Mouse (Mus musculus): ENCODE results near the gene Gimd1. TPM values are rescaled to one million over a fixed set of nuclear protein-coding genes. Genes with fewer than 3 reads are reported as not detected.

Gimd1 gene
- polyA plus RNA-seq, 1 experiment from 2014 or later: not detected

DNA sequence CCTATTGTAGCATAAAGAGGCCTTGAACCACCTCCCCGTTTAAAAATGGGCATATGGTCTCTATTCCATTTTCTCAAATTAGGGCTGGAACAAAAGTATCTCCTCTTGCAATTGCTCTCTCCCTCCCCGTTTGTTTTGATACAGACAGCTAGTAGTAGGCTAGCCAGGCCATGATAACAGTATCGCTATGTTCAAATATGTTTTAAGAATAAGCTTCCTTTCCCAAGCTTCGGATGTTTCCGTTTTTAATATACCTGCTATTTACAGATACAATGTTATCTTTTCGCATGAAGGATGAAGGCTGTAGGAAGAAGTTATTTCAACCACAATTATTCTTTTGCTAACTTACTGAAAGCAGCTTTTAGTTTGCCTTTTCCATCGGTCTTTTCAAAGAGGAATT lies 19.7 kb downstream of the Gimd1 start:
- no peak overlapping the region for H3K4me2 ChIP-seq (replicated peaks)
- 80% methylated on average over 7 of the region's 7 CpGs for WGBS
- H3K27me3 ChIP-seq: no peaks in the 10 kb centered on the region
- no peak overlapping the region for H3K4me3 ChIP-seq
- no peak for ATAC-seq (ENCODE audit: insufficient number of reproducible peaks, insufficient read depth, low FRiP score, low TSS enrichment)
- H3K9ac ChIP-seq: no peak overlapping the region
- no peaks in the 10 kb centered on the region for H3K36me3 ChIP-seq
- no peaks in the 10 kb centered on the region for H3K9me3 ChIP-seq
- H3K4me1 ChIP-seq: no peaks in the 10 kb centered on the region
- H3K27ac ChIP-seq: no peak overlapping the region

DNA sequence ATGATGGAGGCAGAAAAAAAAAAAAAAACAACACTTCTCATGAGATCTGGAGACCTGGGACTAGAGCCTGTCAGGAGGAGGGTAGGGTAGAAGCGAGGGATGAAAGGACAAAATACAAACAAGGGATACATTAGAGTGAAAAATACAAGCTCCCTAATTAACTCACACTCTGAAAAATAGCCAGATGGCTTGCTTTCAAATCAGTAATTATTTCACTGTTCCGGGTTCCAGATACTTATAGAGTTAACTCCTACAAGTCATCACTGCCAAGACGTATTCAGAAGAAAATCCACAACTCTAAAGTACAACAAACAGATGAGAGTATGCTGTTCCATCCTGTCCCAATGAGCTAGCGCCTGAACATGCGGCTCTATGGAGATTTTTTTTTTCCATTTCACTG lies 20.6 kb downstream of the Gimd1 start:
- H3K27ac ChIP-seq: no peak overlapping the region
- H3K4me3 ChIP-seq: no peak overlapping the region
- H3K36me3 ChIP-seq: no peaks in the 10 kb centered on the region
- 89% methylated on average over 5 of the region's 5 CpGs for WGBS
- H3K9me3 ChIP-seq: no peaks in the 10 kb centered on the region
- H3K27me3 ChIP-seq: no peaks in the 10 kb centered on the region
- no peak overlapping the region for H3K4me2 ChIP-seq (replicated peaks)
- H3K4me1 ChIP-seq: no peaks in the 10 kb centered on the region
- no peak overlapping the region for H3K9ac ChIP-seq
- ATAC-seq (ENCODE audit: insufficient number of reproducible peaks, insufficient read depth, low FRiP score, low TSS enrichment): no peak

DNA sequence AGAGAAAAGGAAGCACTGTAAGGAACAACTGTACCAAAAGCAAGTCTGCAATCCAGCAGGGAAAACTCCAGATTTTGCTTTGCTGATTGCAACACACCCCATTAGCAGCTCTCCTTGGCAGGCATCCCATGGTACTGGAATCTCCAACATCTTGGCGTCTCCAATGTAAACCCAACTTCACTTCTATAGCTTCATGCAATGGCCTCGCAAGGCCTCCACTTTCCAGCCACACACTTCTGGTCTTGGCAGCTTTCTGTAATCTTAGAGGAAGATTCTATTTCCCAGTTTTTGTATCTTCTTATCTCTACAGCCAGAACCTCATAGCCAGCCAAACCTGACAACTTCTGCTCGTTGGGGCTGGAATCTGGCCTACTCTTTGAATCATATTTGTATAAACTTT lies 22.2 kb downstream of the Gimd1 start:
- Histone ChIP-seq H3K27ac (no peak overlapping the region), H3K9me3 (no peaks in the 10 kb centered on the region), H3K4me3 (no peak overlapping the region), H3K4me2 (replicated peaks) (no peak overlapping the region), H3K36me3 (no peaks in the 10 kb centered on the region), H3K27me3 (no peaks in the 10 kb centered on the region), H3K9ac (no peak overlapping the region), H3K4me1 (no peaks in the 10 kb centered on the region)
- WGBS: 88% methylated on average over 3 of the region's 3 CpGs
- no peak for ATAC-seq (ENCODE audit: insufficient number of reproducible peaks, insufficient read depth, low FRiP score, low TSS enrichment)

DNA sequence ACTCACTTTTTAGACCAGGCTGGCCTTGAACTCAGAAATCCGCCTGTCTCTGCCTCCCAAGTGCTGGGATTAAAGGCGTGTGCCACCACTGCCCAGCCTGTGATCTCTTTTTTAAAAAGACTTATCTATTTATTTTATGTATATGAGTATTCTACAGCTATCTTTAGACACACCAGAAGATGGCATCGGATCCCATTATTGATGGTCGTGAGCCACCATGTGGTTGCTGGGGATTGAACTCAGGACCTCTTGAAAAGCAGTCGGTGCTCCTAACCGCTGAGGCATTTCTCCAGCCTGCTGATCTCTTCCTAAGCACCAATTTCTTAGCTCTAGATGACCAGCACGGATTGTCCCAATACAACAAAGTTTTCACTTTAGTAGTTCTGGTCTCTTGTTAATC lies 24.3 kb downstream of the Gimd1 start:
- 86% methylated on average over 7 of the region's 7 CpGs for WGBS
- H3K4me3 ChIP-seq: no peak overlapping the region
- no peaks in the 10 kb centered on the region for H3K4me1 ChIP-seq
- no peak overlapping the region for H3K4me2 ChIP-seq (replicated peaks)
- no peak overlapping the region for H3K27ac ChIP-seq
- H3K27me3 ChIP-seq: no peaks in the 10 kb centered on the region
- no peak for ATAC-seq (ENCODE audit: insufficient number of reproducible peaks, insufficient read depth, low FRiP score, low TSS enrichment)
- no peak overlapping the region for H3K9ac ChIP-seq
- H3K9me3 ChIP-seq: no peaks in the 10 kb centered on the region
- peaks cover 1% of the 10 kb centered on the region; the same call in 1 of the 2 replicates for H3K36me3 ChIP-seq

DNA sequence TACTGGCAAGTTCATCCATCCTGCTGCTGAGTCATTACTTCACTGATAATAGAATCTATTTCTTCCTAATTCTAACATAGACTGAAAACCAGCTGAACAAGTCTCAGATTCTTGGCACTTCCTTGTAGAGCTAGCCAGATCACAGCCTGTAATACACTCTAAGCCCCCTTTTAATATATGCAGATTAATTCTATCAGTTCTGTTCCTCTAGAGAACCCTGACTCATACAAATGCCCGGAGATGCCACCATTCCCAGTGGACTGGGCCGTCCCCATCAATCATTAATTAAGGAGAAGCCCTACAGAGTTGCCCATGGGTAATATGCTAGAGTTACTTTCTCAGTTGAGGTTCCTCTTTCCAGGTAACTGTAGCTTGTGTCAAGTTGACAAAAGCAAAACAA lies 26.3 kb downstream of the Gimd1 start:
- H3K27me3 ChIP-seq: no peaks in the 10 kb centered on the region
- ATAC-seq (ENCODE audit: insufficient number of reproducible peaks, insufficient read depth, low FRiP score, low TSS enrichment): no peak
- H3K4me2 ChIP-seq (replicated peaks): no peak overlapping the region
- 85% methylated on average over 2 of the region's 2 CpGs for WGBS
- no peak overlapping the region for H3K9ac ChIP-seq
- H3K9me3 ChIP-seq: no peaks in the 10 kb centered on the region
- H3K4me1 ChIP-seq: no peaks in the 10 kb centered on the region
- H3K36me3 ChIP-seq: peaks cover 21% of the 10 kb centered on the region
- no peak overlapping the region for H3K27ac ChIP-seq
- H3K4me3 ChIP-seq: no peak overlapping the region

DNA sequence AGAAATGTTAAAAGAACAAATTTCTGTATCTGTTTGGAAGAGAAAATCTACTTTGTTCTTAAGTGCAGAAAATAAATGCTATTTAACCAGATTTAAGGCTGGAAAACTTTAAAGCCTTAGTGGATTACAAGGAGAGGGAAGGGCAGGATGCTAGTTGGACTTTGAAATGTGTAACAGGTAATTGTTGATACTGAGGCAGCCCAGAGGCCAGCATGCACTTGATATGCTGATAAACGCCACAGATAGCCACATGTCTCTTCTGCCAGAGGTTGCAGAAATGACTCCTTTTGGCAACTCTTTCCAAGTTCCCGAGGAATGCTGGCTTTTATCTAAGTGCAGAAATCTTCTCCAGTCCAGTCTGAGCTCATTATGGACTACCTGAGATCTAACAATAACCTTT lies 47.9 kb downstream of the Gimd1 start:
- Histone ChIP-seq H3K4me2 (replicated peaks) (no peak overlapping the region), H3K9me3 (no peaks in the 10 kb centered on the region), H3K36me3 (peaks cover 11% of the 10 kb centered on the region), H3K4me3 (no peak overlapping the region), H3K4me1 (peaks cover under 1% of the 10 kb centered on the region), H3K9ac (no peak overlapping the region), H3K27ac (no peak overlapping the region), H3K27me3 (no peaks in the 10 kb centered on the region)
- no peak for ATAC-seq (ENCODE audit: insufficient number of reproducible peaks, insufficient read depth, low FRiP score, low TSS enrichment)
- WGBS: 81% methylated on average over 2 of the region's 2 CpGs

DNA sequence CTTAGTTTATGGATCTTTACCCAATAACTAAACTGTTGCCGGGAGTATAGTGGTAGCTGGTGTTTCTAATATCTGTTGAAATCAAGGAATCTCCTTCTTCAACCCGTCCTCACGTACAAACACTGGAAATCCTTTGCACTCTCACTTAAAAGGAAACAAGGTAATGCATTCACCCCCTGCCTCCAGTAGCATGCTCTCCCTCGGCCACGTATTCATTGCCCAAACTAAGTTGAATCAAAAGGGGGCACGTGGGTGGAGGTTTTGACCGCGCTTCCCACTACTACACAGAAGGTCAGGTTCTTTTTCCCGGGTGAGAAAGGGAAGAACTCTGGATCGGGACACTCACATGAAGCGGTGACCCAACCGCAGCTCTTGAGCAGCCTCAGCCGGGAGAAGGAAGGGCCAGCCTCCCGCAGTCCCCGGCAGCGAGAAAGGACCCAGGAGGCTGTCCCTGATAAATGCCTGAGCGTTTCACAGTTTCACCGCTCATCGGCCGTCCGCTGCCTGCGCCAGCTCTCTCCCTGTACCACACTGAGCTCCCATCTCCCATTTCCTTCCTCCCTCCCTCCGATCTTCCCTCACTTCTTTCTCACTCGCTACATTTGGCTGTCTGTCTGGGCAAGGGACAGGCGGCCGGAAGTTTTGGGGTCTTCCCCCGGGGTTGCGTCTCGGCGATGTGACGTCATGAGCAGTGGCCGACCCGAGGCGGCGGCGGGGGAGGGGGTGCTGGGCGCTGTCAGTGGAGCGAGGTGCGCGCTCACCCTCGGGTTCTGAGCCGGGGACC lies 54.0 kb downstream of the Gimd1 start, which contains the start of gene Tbck:
TSS of gene Tbck (plus strand) at position 698 of the 784 bp plus-strand sequence.
- H3K36me3 ChIP-seq: no peaks in the 10 kb centered on the region
- H3K4me1 ChIP-seq: peaks cover 10% of the 10 kb centered on the region
- peak within 1 kb of the TSS; percentile 80 for H3K27ac ChIP-seq
- peak within 1 kb of the TSS; percentile 73 for H3K4me3 ChIP-seq
- no peaks in the 10 kb centered on the region for H3K9me3 ChIP-seq
- no peaks in the 10 kb centered on the region for H3K27me3 ChIP-seq
- ATAC-seq (ENCODE audit: insufficient number of reproducible peaks, insufficient read depth, low FRiP score, low TSS enrichment): peak; percentile 96
- H3K9ac ChIP-seq: peak within 1 kb of the TSS; percentile 79
- H3K4me2 ChIP-seq (replicated peaks): peak within 1 kb of the TSS; percentile 76
- WGBS: under 1% methylated on average over 39 of the region's 42 CpGs

DNA sequence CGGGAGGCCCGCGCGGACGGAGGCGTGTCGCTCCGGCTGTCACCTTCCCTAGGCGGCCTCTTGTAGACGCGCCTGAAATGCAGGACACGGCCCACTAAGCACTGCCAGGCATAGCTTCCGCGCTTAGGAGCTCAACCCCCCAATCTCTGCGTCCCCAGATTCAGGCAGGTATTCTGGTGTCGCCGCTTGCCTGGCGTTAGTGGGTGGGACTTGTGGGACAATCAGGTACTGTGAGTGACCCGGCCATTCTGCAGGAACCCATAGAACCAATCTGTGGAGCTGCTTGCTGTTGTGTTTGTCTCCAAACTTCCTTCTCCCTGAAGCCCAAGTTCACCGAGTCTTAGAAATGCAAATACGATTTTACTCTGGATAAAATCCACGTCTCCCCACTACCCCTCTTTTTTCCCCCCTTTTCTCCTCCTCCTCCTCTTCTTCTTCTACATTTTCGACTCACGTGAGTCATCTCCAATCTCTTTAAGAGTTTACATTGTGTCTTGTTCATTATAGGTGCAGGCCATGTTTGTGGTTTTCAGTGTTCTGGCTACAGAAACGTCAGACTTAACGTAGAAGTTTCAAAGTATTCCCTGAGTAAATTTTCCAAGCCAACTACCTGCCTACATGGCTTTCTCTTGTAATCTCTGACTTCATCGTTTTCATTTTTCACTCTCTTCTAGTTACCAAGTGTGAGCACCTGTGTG lies 54.8 kb downstream of the Gimd1 start, which contains the start of gene Aimp1:
TSS of gene Aimp1 (minus strand) at position 140 of the 698 bp plus-strand sequence.
- Histone ChIP-seq H3K4me2 (replicated peaks) (peak within 1 kb of the TSS; percentile 76), H3K9ac (peak within 1 kb of the TSS; percentile 79), H3K4me3 (peak within 1 kb of the TSS; percentile 73), H3K27ac (peak within 1 kb of the TSS; percentile 80), H3K36me3 (0 out of 2 replicates have a peak, but pooled peaks cover 2% of the 10 kb centered on the region), H3K4me1 (peaks cover 10% of the 10 kb centered on the region), H3K9me3 (no peaks in the 10 kb centered on the region), H3K27me3 (no peaks in the 10 kb centered on the region)
- ATAC-seq (ENCODE audit: insufficient number of reproducible peaks, insufficient read depth, low FRiP score, low TSS enrichment): no peak
- WGBS: 3% methylated on average over 27 of the region's 27 CpGs

Other genes with a start within 250 kb of the Gimd1 start
- gene Tbck, start 54.3 kb downstream of the Gimd1 start, polyA plus RNA-seq (2016; fragmentation: Nextera tagmentation; extraction: Ambion mirVana): 30.1 and 31.0 TPM in 2 replicates
- gene Aimp1, start 54.5 kb downstream of the Gimd1 start, polyA plus RNA-seq (2016; fragmentation: Nextera tagmentation; extraction: Ambion mirVana): 68.4 and 77.0 TPM in 2 replicates